Mouse (Mus musculus) ES-E14 (cell line): ENCODE data around the gene Ubp1. TPM values are rescaled to one million over a fixed set of nuclear protein-coding genes. Genes with fewer than 3 reads are reported as not detected.

Experiments
- DNase-seq: peaks from one replicate; pipeline ENCODE4 v3.0.0-alpha.2; 2013; ENCODE audit warnings: low read depth, low spot score
- H3K27ac ChIP-seq: 2 replicates; pipeline ENCODE4 v1.5.1; 2012; ENCODE audit warnings: low read depth, mild to moderate bottlenecking, low read length, moderate library complexity, mixed read lengths; ENCODE audit not compliant: poor library complexity, insufficient read depth, severe bottlenecking
- H3K36me3 ChIP-seq: 2 replicates; pipeline ENCODE4 v1.6.1; 2012; ENCODE audit warnings: mild to moderate bottlenecking, low read length, moderate library complexity, mixed read lengths; ENCODE audit not compliant: control insufficient read depth, poor library complexity, insufficient read depth, severe bottlenecking
- H3K4me1 ChIP-seq, 2 experiments: fragments of 150-350 bp in 1 of 2; sonication (generic) in 1 of 2; 2 replicates each; pipeline ENCODE4 v1.6.1; 2012; ENCODE audit warnings: low read length in 2 of 2, mild to moderate bottlenecking in 1 of 2, mixed read lengths in 1 of 2; ENCODE audit not compliant: control insufficient read depth in 2 of 2, insufficient read depth in 2 of 2, poor library complexity in 1 of 2
- H3K4me3 ChIP-seq, 2 experiments: fragments of 150-350 bp in 1 of 2; sonication (generic) in 1 of 2; 2 replicates each; pipeline ENCODE4 v1.5.1; 2012; ENCODE audit warnings: low read length in 2 of 2, low read depth in 1 of 2, mild to moderate bottlenecking in 1 of 2, mixed read lengths in 1 of 2; ENCODE audit not compliant: insufficient read depth in 1 of 2, poor library complexity in 1 of 2, severe bottlenecking in 1 of 2
- H3K9ac ChIP-seq: 2 replicates; pipeline ENCODE4 v1.6.1; 2012; ENCODE audit warnings: low read depth, mild to moderate bottlenecking, low read length, mixed read lengths; ENCODE audit not compliant: poor library complexity, insufficient read depth, severe bottlenecking
- H3K9me3 ChIP-seq: fragments of 150-350 bp; sonication (generic); 2 replicates; pipeline ENCODE4 v1.6.1; 2012; ENCODE audit warnings: low read depth, mild to moderate bottlenecking, low read length; ENCODE audit not compliant: control insufficient read depth, insufficient read depth
- CHD2 ChIP-seq: IDR thresholded peaks from 2 replicates; pipeline ENCODE4 v1.6.1; 2014; ENCODE audit warnings: mild to moderate bottlenecking, low read depth, low read length, inconsistent platforms
- HCFC1 ChIP-seq: IDR thresholded peaks from 2 replicates; pipeline ENCODE4 v1.6.1; 2012; ENCODE audit warnings: low read length, inconsistent platforms, borderline replicate concordance; ENCODE audit not compliant: insufficient read depth
- MAFK ChIP-seq: IDR thresholded peaks from 2 replicates; pipeline ENCODE4 v1.6.1; 2014; ENCODE audit warnings: mild to moderate bottlenecking, low read depth, low read length, inconsistent platforms; ENCODE audit not compliant: insufficient read depth
- ZC3H11A ChIP-seq: IDR thresholded peaks from 2 replicates; pipeline ENCODE4 v1.6.1; 2012; ENCODE audit warnings: low read depth, mild to moderate bottlenecking, inconsistent platforms, low read length, borderline replicate concordance
- ZNF384 ChIP-seq: IDR thresholded peaks from 2 replicates; pipeline ENCODE4 v1.6.1; 2012; ENCODE audit warnings: low read depth, low read length, inconsistent platforms
- in situ Hi-C, 2 experiments: fragments of 600-800 bp; cut with MboI; formaldehyde crosslinking; loops; one replicate each; pipeline ENCODE4 v1.15.1; 2025; ENCODE audit warnings: low sequenced_read_pairs in 2 of 2, inconsistent platforms in 1 of 2; ENCODE audit not compliant: unreplicated experiment in 2 of 2
- total RNA-seq: library from RNA; depleted of rRNA; stranded (reverse); fragments of 300-350 nt; gene quantifications from 2 replicates; pipeline ENCODE4 v1.2.3, GENCODE M21; 2012

Gene Ubp1
- total RNA-seq, 1 experiment: 80.3 TPM

DNA sequence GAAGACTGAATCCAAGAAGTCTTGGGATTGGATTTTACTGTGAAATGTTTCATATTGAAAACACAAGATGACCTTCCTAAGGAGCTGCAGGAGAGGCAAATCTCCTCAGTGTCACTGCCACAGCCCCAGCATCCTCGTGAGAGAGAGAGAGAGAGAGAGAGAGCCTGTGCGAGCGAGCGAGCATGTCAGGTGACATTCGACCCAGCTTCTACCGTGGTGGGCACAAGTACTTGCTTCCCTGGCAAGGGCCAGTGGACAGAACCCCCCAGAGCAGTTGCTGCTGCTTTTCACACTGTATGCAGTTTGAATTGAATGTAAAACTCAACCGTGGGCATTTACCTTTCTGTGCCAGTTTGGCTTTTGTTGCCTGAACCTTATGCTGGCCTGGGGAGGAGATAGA lies 44.7 kb downstream of the Ubp1 start:
- H3K9me3 ChIP-seq: no peaks in the 10 kb centered on the region
- TF ChIP-seq MAFK (no peak), ZNF384 (no peak), ZC3H11A (no peak), HCFC1 (no peak), CHD2 (no peak)
- H3K4me1 ChIP-seq: no peaks in the 10 kb centered on the region
- peaks cover 48% of the 10 kb centered on the region for H3K36me3 ChIP-seq
- no peak for DNase-seq
- H3K27ac ChIP-seq: no peak overlapping the region
- in situ Hi-C loops: no loop called here
- no peak overlapping the region for H3K4me3 ChIP-seq
- H3K9ac ChIP-seq: no peak overlapping the region

DNA sequence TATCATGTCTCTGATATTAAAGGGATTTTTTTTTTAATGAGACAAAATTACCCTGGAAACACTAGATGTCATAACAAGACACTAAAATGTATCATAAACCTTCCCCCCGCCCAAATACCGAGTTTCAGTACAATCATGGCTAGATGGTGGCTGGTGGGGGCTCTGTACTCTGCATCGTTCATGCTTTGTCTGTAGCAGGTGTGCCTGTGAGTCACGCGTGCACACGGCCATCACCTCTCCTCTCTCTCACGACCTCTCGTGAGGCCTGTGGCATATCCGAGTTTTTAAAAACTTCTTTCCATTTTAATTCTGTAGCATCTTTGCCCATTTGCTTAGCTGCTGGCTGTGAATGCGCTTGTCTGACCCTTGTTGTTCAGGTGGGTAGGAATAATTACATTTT lies 45.5 kb downstream of the Ubp1 start:
- Histone ChIP-seq H3K9ac (no peak overlapping the region), H3K9me3 (no peaks in the 10 kb centered on the region), H3K27ac (no peak overlapping the region), H3K36me3 (peaks cover 45% of the 10 kb centered on the region), H3K4me1 (no peaks in the 10 kb centered on the region), H3K4me3 (no peak overlapping the region)
- TF ChIP-seq CHD2 (no peak), ZC3H11A (no peak), MAFK (no peak), HCFC1 (no peak), ZNF384 (no peak)
- no peak for DNase-seq
- in situ Hi-C loops: no loop called here

GRCm38 (mm10) chr9:113977225-113977840 lies 46.6 kb downstream of the Ubp1 start:
- TF ChIP-seq ZNF384: no peak
- no peak for TF ChIP-seq HCFC1
- TF ChIP-seq ZC3H11A: no peak
- TF ChIP-seq CHD2: no peak
- TF ChIP-seq MAFK: no peak
- Histone ChIP-seq H3K27ac (no peak overlapping the region), H3K4me1 (no peaks in the 10 kb centered on the region), H3K36me3 (peaks cover 43% of the 10 kb centered on the region), H3K4me3 (no peak overlapping the region), H3K9me3 (no peaks in the 10 kb centered on the region), H3K9ac (no peak overlapping the region)
- in situ Hi-C loops: no loop called here
- no peak for DNase-seq

- Histone ChIP-seq H3K4me3 (no peak overlapping the region), H3K27ac (no peak overlapping the region), H3K9me3 (no peaks in the 10 kb centered on the region), H3K36me3 (peaks cover 37% of the 10 kb centered on the region), H3K9ac (no peak overlapping the region), H3K4me1 (no peaks in the 10 kb centered on the region)
- no peak for TF ChIP-seq HCFC1
- no peak for TF ChIP-seq ZNF384
- TF ChIP-seq CHD2: no peak
- TF ChIP-seq MAFK: no peak
- no peak for TF ChIP-seq ZC3H11A
- in situ Hi-C loops: no loop called here
- DNase-seq: no peak
Measured at GRCm38 (mm10) chr9:113978656-113979055, 47.9 kb downstream of the Ubp1 start.

DNA sequence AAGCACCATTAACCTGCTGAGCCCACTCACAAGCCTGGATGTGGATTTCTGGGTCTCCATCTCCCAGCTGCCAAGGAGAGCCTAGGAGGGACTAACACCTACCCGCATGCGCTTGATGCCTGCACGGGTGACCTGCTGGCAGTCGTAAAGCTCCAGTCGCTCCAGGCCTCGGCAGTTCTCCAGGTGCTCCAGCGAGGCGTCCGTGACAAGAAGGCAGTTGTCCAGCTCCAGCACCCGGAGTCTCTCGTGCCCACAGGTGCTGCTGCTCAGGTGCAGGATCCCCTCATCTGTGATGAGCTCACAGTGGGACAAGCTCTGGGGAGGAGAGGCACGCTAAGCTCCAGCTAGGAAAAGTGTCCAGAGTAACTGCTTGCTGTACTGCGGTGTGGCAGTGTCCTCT lies 48.6 kb downstream of the Ubp1 start:
- in situ Hi-C loops: no loop called here
- Histone ChIP-seq H3K36me3 (peaks cover 32% of the 10 kb centered on the region), H3K9ac (no peak overlapping the region), H3K4me3 (no peak overlapping the region), H3K9me3 (no peaks in the 10 kb centered on the region), H3K27ac (no peak overlapping the region), H3K4me1 (no peaks in the 10 kb centered on the region)
- TF ChIP-seq HCFC1: no peak
- TF ChIP-seq ZC3H11A: no peak
- no peak for TF ChIP-seq ZNF384
- TF ChIP-seq MAFK: no peak
- no peak for TF ChIP-seq CHD2
- DNase-seq: no peak
